Mouse (Mus musculus): ENCODE results near the gene Nek1.

- TF ChIP-seq CTCF (IDR thresholded peaks at IDR 0.05; ENCODE audit: low read depth) (no peak), EP300 (optimal IDR thresholded peaks at IDR 0.05) (no peak)
These were observed 184.9 kb downstream of the Nek1 start for GRCm38 (mm10) chr8:61177680-61178593.

Measured in stomach, postnatal 0 days (tissue).